Mouse (Mus musculus) c-Kit-positive CD71-negative TER-119-negative erythroid progenitor cells, embryonic 14.5 days (primary cell): ENCODE data around the gene Cryga.
"Not testable (repeated sequence)": the region's sequence is repeated elsewhere in the genome, so short reads cannot be mapped to it uniquely, and the experiment has no call there.

Source experiments
- DNase-seq: peaks from one replicate; pipeline ENCODE4 v3.0.0-alpha.2; 2013; ENCODE audit warnings: low read depth

The Cryga gene

DNA sequence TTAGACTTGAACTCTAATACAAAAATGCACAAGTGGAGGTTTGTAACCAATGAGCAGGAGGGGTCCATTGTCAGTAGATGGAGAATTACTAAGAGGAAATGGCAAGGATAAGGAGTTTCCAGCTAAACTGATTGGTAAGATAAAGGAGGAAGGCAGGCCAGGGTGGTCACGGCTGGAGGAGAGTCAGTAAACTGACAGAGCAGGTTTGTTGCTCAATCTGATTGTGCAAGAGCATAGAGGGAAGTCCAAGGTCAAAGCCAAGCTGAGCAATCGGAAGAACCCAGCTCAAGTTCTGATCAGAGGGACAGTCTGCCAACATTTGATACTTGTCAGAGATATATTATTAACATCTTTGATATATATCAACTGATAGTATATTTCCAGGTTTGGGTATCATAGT, 12.8 kb downstream of the Cryga start:
- peak; percentile 25 for DNase-seq

GRCm38 (mm10) chr1:65088567-65089356, 14.4 kb downstream of the Cryga start:
- no peak for DNase-seq

GRCm38 (mm10) chr1:65082188-65082587, 21.0 kb downstream of the Cryga start, which contains the start of gene Crygb:
Gene Crygb (minus strand): TSS chr1:65082288.
- DNase-seq: no peak

GRCm38 (mm10) chr1:65075607-65076006, 27.6 kb downstream of the Cryga start:
- no peak for DNase-seq

DNA sequence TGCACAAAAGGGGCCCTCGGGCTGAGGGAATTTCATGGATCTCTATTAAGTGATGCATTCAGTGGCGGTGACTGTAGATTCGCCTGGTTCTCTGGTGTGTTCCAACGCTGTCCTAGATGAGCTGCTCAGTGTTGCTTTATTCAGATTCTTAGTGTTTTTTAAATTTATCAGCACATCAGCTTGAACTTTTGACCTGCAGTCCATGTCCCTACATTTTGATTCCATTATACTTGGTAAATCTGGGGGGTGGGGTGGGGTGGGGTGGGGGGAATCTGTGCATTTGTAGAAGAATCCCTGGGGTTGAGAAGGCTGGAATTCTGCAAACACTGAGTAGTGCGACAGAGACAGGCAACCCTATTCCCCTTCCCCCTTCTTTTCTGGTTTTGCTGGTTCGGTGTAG, 29.6 kb downstream of the Cryga start, which contains the start of gene Crygc:
Gene Crygc, minus strand, starts transcription at position 101 of the 400 bp plus-strand sequence.
- DNase-seq: no peak

- DNase-seq: no peak
These were observed 35.3 kb downstream of the Cryga start for GRCm38 (mm10) chr1:65067842-65068241.

- DNase-seq: no peak
These were observed 39.0 kb downstream of the Cryga start for GRCm38 (mm10) chr1:65064201-65064600.

DNA sequence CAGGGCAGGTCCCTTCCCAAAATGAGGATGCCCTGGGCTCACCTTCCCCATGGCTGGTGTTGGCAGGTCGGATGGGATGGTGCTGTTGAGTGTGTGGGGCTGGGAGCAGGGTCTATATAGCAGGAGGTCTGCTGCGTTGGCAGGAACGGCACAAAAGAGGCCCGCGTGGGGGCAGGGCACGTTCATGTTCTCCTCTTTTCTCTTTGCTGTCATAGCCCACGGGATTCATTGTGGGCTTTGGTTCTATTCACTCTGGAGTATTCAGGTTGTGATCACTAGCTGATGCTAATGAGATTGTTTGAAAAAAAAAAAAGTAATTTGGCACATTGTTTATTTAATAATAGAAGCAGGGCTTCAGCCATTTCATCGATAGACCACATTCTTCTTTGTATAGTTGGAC, 39.8 kb downstream of the Cryga start, which contains the start of gene Crygd:
Gene Crygd, minus strand, starts transcription at position 101 of the 400 bp plus-strand sequence.
- no peak for DNase-seq

- no peak for DNase-seq
These were observed 51.0 kb downstream of the Cryga start for GRCm38 (mm10) chr1:65052140-65052539.

- no peak for DNase-seq
These were observed 51.5 kb downstream of the Cryga start for GRCm38 (mm10) chr1:65051696-65052095.

DNA sequence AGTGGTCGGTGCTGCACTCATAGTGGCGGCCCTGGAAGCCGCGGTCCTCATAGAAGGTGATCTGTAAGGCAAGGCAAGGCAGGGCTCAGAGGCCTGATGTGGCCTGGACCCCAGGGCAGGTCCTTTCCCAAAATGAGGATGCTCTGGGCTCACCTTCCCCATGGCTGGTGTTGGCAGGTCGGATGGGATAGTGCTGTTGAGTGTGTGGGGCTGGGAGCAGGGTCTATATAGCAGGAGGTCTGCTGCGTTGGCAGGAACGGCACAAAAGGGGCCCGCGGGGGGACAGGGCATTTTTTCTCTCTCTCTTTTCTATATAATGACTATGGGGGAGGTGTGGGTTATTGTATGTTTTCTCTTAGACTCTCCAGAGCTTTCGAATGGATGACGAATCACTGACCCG, 52.2 kb downstream of the Cryga start, which contains the start of gene Cryge:
Gene Cryge, minus strand, starts transcription at position 198 of the 400 bp plus-strand sequence.
- not testable (repeated sequence) for DNase-seq
